Mouse (Mus musculus) fibroblast of lung, adult 2 months (primary cell): Measurements from ENCODE around the gene Gm17617.
"Not testable (repeated sequence)": the region's sequence is repeated elsewhere in the genome, so short reads cannot be mapped to it uniquely, and the experiment has no call there.

ENCODE experiments used
- DNase-seq: peaks from one replicate; pipeline ENCODE4 v3.0.0-alpha.2; 2011; ENCODE audit warnings: low read depth

The Gm17617 gene

DNA sequence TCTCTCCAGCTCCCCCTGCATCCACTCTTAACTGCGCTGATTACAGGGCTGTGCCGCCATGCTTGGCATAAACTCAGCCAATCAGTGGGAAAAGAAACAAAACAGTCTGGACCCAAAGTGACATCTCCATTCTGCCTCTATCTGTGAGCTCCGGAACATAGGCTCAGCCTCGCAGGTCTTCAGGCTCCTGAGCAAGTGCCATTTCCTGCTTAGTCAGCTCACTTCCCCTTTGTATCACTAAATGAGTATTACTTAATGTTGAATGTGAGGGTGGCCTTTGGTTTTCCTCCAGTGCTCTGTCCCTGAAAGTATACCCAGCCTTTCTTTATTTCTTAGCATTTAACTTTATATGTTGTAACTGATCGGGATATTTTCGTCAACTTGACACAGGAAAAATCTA lies 8.4 kb downstream of the Gm17617 start:
- no peak for DNase-seq

GRCm38 (mm10) chr13:55114375-55114774 lies 19.0 kb downstream of the Gm17617 start:
- DNase-seq, result no peak

- DNase-seq, result no peak
These were observed 25.7 kb downstream of the Gm17617 start for GRCm38 (mm10) chr13:55107694-55108093.

GRCm38 (mm10) chr13:55107116-55107515 lies 26.2 kb downstream of the Gm17617 start:
- no peak for DNase-seq

DNA sequence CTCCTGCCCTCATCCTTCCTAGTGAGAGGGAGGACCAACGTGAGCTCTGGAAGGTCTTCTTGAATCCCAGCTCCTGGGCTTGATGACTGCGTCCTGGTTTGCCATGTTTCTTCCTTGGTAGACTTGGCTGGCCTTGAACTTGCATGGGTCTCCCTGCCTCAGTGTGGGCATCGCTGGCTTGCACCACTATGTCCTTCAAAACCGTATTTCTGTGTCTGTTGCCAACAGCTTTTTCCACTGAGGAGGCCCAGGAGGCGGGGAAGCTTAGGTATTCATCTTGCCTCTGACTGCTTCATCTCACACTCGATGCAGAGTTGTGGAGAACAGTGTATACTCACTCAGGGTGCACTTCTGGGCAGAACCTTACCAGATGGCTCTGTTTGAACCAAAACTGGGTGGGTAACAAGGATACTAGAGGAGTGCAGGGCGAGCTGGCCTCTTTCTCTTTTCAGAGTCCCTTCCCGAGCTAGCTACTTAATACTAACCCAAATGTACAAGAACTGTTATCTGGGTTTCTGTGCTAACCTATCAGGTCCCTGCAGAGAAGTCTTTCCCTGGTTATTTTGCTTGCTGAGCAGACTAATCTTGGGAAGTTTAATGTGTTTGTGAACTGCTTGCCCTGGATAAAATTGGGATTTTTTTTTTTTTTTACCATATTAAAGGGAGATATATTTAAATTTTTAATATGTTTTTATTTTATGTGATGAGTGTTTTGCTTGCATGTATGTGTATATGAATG lies 27.2 kb downstream of the Gm17617 start:
- no peak for DNase-seq

GRCm38 (mm10) chr13:55105045-55105952 lies 28.0 kb downstream of the Gm17617 start, which contains the start of gene Zfp346:
Zfp346 (plus strand) TSS chr13:55105311.
- DNase-seq, result peak; percentile 87

- DNase-seq, result no peak
These were observed 30.0 kb downstream of the Gm17617 start for GRCm38 (mm10) chr13:55103351-55103750.

- DNase-seq, result no peak
These were observed 31.0 kb downstream of the Gm17617 start for GRCm38 (mm10) chr13:55102366-55102765.

DNA sequence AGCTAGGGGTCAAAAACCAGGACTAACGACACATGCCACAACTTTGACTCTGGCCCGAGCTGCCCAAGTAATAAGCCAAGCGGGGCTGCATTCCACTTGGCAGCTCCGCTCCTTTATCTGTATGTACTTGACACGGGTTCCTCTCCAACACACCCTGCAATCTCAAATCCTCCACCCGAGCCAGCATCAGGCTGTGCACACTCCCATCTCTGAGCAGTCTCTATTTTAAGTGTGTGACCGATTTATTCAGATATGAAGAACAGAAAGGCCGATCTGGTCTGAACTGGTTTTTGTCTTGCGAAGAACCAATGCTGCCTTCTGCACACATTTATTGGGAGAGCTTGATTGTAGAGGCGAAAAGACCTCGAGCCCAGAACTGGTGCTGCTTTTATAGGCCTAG lies 31.7 kb downstream of the Gm17617 start:
- DNase-seq, result no peak

DNA sequence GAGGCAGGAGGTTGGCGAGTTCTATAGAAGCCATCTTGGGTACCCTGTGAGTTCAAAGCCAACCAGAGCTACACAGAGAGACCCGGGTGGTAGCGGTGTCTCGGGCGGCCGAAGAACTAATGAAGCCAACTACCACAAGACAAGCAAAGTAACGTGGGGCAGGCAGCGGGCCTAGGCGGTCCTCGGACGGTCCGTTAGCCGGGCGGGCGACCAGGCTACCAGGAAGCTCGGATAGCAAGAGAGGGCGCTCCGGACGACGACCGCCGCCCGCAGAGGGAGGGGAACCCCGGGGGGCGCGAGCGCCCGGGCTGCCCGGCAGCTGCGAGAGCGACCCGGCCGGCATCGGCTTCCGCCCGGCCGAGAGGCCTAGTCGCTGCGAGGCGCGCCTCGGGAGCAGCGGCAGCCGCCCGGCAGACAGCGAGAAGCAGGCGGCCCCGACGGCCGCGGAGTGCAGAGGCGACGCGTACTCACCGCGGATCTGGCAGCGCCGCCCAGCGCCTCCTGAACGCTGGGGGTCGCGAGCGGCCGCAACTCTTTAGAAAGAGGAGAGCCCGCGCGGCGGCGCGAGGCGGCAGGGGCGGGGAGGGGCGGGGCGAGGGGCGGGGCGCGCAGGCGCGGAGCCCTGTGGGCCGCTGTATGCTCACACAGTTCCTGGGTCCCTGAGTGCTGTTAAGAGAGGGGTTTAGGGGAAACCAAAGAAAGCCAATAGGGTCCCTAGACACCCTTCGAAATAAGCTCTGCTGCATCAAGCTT lies 33.4 kb downstream of the Gm17617 start, which contains the start of gene Uimc1:
TSS of gene Uimc1 (minus strand) at position 575 of the 753 bp plus-strand sequence.
- peak; percentile 42 for DNase-seq

DNA sequence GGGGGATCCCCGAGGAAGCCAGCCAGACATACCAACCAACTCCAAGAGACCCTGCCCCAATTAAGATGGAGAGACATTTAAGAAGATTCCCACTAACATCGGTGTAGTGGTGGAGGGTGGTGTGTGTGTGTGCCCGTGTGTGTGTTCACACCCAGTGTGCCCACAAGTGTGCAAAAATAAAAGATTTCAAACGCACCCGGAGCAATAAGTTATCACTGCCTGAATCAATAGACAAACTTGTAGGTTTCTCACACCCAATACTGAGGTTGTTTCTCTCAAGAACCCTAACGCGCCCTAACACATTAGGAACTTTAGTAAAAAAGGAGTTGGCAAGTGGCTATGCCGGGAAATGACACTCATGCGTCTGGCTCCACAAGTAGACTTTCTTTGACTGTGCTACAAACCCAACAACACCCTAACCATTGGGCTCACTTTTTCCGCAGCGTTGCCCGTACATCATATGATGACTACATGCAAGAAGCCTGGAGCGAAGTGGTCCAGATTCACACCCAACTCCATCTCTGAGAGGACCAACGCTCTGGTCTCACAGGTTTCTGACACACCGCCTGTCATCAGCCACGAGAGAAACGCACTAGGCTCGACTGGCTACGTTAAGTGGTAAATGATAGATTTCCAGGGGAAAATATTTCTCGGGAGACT lies 34.2 kb downstream of the Gm17617 start:
- no peak for DNase-seq

- DNase-seq, result not testable (repeated sequence)
These were observed 35.5 kb downstream of the Gm17617 start for GRCm38 (mm10) chr13:55097841-55098240.

- no peak for DNase-seq
These were observed 40.8 kb downstream of the Gm17617 start for GRCm38 (mm10) chr13:55092588-55092987.
